Mouse (Mus musculus) bone marrow, adult 2 months (tissue): ENCODE data around the gene Uqcc1. TPM values are rescaled to one million over a fixed set of nuclear protein-coding genes. Genes with fewer than 3 reads are reported as not detected.

Source experiments
- H3K27ac ChIP-seq: fragments of 200-500 bp; 2 replicates; pipeline ENCODE4 v1.5.1; 2012; ENCODE audit warnings: low read depth, mild to moderate bottlenecking, control low read depth, inconsistent platforms, low read length; ENCODE audit not compliant: control insufficient read depth, poor library complexity, insufficient read depth
- H3K4me1 ChIP-seq: fragments of 200-500 bp; 2 replicates; pipeline ENCODE4 v1.6.1; 2011; ENCODE audit warnings: low read length; ENCODE audit not compliant: control insufficient read depth, insufficient read depth
- H3K4me3 ChIP-seq: fragments of 200-500 bp; replicated peaks from 2 replicates; pipeline ENCODE3; 2011; ENCODE audit warnings: mild to moderate bottlenecking, low read depth, low read length, control low read depth; ENCODE audit not compliant: control insufficient read depth
- CTCF ChIP-seq: fragments of 200-500 bp; IDR thresholded peaks from 2 replicates; pipeline ENCODE4 v1.5.1; 2011; ENCODE audit warnings: low read length, control low read depth; ENCODE audit not compliant: control insufficient read depth, insufficient read depth
- POLR2A ChIP-seq: fragments of 200-500 bp; IDR thresholded peaks from 2 replicates; pipeline ENCODE4 v1.6.1; 2011; ENCODE audit warnings: low read depth, mild to moderate bottlenecking, control low read depth, low read length, borderline replicate concordance; ENCODE audit not compliant: control insufficient read depth
- WGBS: fragments of 180-500 bp; shearing (Covaris S2); methylation state at CpG from one replicate; pipeline ENCODE4 v1.1.7; 2018; 5-methylcytosine and 5-hydroxymethylcytosine counted together
- polyA plus RNA-seq: library from polyadenylated mRNA; stranded (reverse); fragments of >200 nt; gene quantifications from 2 replicates; pipeline ENCODE4 v1.2.4, GENCODE M21; 2011; ENCODE audit warnings: low replicate concordance; ENCODE audit not compliant: missing spikeins, insufficient read depth, insufficient read length

The Uqcc1 gene
- polyA plus RNA-seq, 1 experiment = 14.9 TPM

GRCm38 (mm10) chr2:155956134-155957059, 26.3 kb upstream of the Uqcc1 start, which contains the start of gene Cep250:
Gene Cep250 (plus strand): TSS chr2:155956458.
- no peak for TF ChIP-seq CTCF
- TF ChIP-seq POLR2A = peak; percentile 81; the same call in 1 of the 2 replicates
- WGBS = under 1% methylated on average over 59 of the region's 59 CpGs
- no peaks in the 10 kb centered on the region; the same call in 1 of the 2 replicates for H3K4me1 ChIP-seq
- H3K4me3 ChIP-seq = peak within 1 kb of the TSS; percentile 83
- H3K27ac ChIP-seq = peak within 1 kb of the TSS; percentile 87

GRCm38 (mm10) chr2:155952006-155952405, 21.9 kb upstream of the Uqcc1 start:
- H3K27ac ChIP-seq = no peak overlapping the region
- H3K4me1 ChIP-seq = no peaks in the 10 kb centered on the region; the same call in 1 of the 2 replicates
- H3K4me3 ChIP-seq = no peak overlapping the region
- TF ChIP-seq CTCF = no peak
- no peak for TF ChIP-seq POLR2A

GRCm38 (mm10) chr2:155949362-155949761, 19.3 kb upstream of the Uqcc1 start:
- 76% methylated on average over 6 of the region's 6 CpGs for WGBS
- H3K4me3 ChIP-seq = no peak overlapping the region
- H3K27ac ChIP-seq = no peak overlapping the region
- no peak for TF ChIP-seq CTCF
- TF ChIP-seq POLR2A = no peak
- H3K4me1 ChIP-seq = no peaks in the 10 kb centered on the region; the same call in 1 of the 2 replicates

- TF ChIP-seq POLR2A = no peak
- TF ChIP-seq CTCF = no peak
- Histone ChIP-seq H3K27ac (no peak overlapping the region), H3K4me3 (no peak overlapping the region), H3K4me1 (no peaks in the 10 kb centered on the region; the same call in 1 of the 2 replicates)
- WGBS = 37% methylated on average over 5 of the region's 5 CpGs
Observed at GRCm38 (mm10) chr2:155947390-155948002, 17.4 kb upstream of the Uqcc1 start.

GRCm38 (mm10) chr2:155946499-155946898, 16.4 kb upstream of the Uqcc1 start:
- Histone ChIP-seq H3K4me1 (no peaks in the 10 kb centered on the region; the same call in 1 of the 2 replicates), H3K27ac (no peak overlapping the region), H3K4me3 (no peak overlapping the region)
- TF ChIP-seq CTCF = no peak
- WGBS = 69% methylated on average over 4 of the region's 4 CpGs

- WGBS = 5% methylated on average over 7 of the region's 7 CpGs
- Histone ChIP-seq H3K27ac (no peak overlapping the region), H3K4me3 (no peak overlapping the region), H3K4me1 (no peaks in the 10 kb centered on the region; the same call in 1 of the 2 replicates)
- TF ChIP-seq POLR2A (no peak), CTCF (peak; percentile 76)
Observed at GRCm38 (mm10) chr2:155946069-155946468, 16.0 kb upstream of the Uqcc1 start.

- Histone ChIP-seq H3K27ac (no peak overlapping the region), H3K4me1 (no peaks in the 10 kb centered on the region; the same call in 1 of the 2 replicates), H3K4me3 (no peak overlapping the region)
- WGBS = 88% methylated on average over 5 of the region's 5 CpGs
- TF ChIP-seq CTCF = no peak
- no peak for TF ChIP-seq POLR2A
Observed at GRCm38 (mm10) chr2:155945580-155945979, 15.5 kb upstream of the Uqcc1 start.

GRCm38 (mm10) chr2:155945124-155945523, 15.0 kb upstream of the Uqcc1 start, which contains the start of gene Gdf5:
Gene Gdf5 (minus strand): TSS chr2:155945367.
- 85% methylated on average over 13 of the region's 13 CpGs for WGBS
- TF ChIP-seq POLR2A (no peak), CTCF (no peak)
- no peaks in the 10 kb centered on the region; the same call in 1 of the 2 replicates for H3K4me1 ChIP-seq
- no peak within 1 kb of the TSS for H3K27ac ChIP-seq
- no peak within 1 kb of the TSS for H3K4me3 ChIP-seq
